Mouse (Mus musculus) cerebellum, adult 18-20 months (tissue): ENCODE measurements around the gene Elmo2.

Source experiments
- DNase-seq, 2 experiments: peaks; one replicate each; pipeline ENCODE4 v3.0.0; 2021

Gene Elmo2

GRCm38 (mm10) chr2:165256213-165256612 lies 70.1 kb downstream of the Elmo2 start:
- peak; percentile 64 to 71 for DNase-seq

- no peak for DNase-seq
These were observed 72.4 kb downstream of the Elmo2 start for GRCm38 (mm10) chr2:165253867-165254266.

GRCm38 (mm10) chr2:165253269-165253668 lies 73.0 kb downstream of the Elmo2 start:
- peak; percentile 52 to 55 for DNase-seq

- DNase-seq: no peak
These were observed 73.5 kb downstream of the Elmo2 start for GRCm38 (mm10) chr2:165252801-165253200.

GRCm38 (mm10) chr2:165252381-165252780 lies 73.9 kb downstream of the Elmo2 start:
- DNase-seq: peak; percentile 85 to 89

- no peak for DNase-seq
These were observed 75.4 kb downstream of the Elmo2 start for GRCm38 (mm10) chr2:165250903-165251302.

GRCm38 (mm10) chr2:165248967-165249366 lies 77.3 kb downstream of the Elmo2 start:
- DNase-seq: no peak

GRCm38 (mm10) chr2:165246349-165246748 lies 79.9 kb downstream of the Elmo2 start:
- no peak for DNase-seq

- DNase-seq: peak; percentile 74 to 78
These were observed 83.1 kb downstream of the Elmo2 start for GRCm38 (mm10) chr2:165243122-165243720.

- peak; percentile 62 to 63 for DNase-seq
These were observed 83.7 kb downstream of the Elmo2 start for GRCm38 (mm10) chr2:165242575-165242974.

- peak in 1 of 2 experiments; percentile 35 for DNase-seq
These were observed 84.5 kb downstream of the Elmo2 start for GRCm38 (mm10) chr2:165241786-165242185.

- no peak for DNase-seq
These were observed 85.9 kb downstream of the Elmo2 start for GRCm38 (mm10) chr2:165240371-165240770.

- DNase-seq: peak; percentile 51 to 52
These were observed 86.6 kb downstream of the Elmo2 start for GRCm38 (mm10) chr2:165239533-165240144.

GRCm38 (mm10) chr2:165238416-165239145 lies 87.7 kb downstream of the Elmo2 start:
- DNase-seq: no peak
